Mouse (Mus musculus) myocyte (in vitro differentiated cells): ENCODE data around the gene Perm1.

Experiments used
- E2F4 ChIP-seq: IDR thresholded peaks from one replicate; pipeline ENCODE4 v1.6.1; 2011; ENCODE audit warnings: mild to moderate bottlenecking, control low read depth, moderate library complexity; ENCODE audit not compliant: insufficient read depth
- MAX ChIP-seq: IDR thresholded peaks from one replicate; pipeline ENCODE4 v1.6.1; 2011; ENCODE audit warnings: low read depth, mild to moderate bottlenecking, control low read depth
- MYOD1 ChIP-seq, 3 experiments: IDR thresholded peaks; one replicate each; pipeline ENCODE4 v1.6.1; 2011; ENCODE audit warnings: control low read depth in 2 of 3, low read depth in 2 of 3, mild to moderate bottlenecking in 2 of 3, moderate library complexity in 1 of 3; ENCODE audit not compliant: insufficient read length in 2 of 3, control insufficient read depth in 1 of 3
- MYOG ChIP-seq, 3 experiments: IDR thresholded peaks; one replicate each; pipeline ENCODE4 v1.6.1; 2011; ENCODE audit warnings: control low read depth in 2 of 3, low read depth in 2 of 3, mild to moderate bottlenecking in 2 of 3; ENCODE audit not compliant: insufficient read length in 2 of 3, control insufficient read depth in 1 of 3, insufficient read depth in 1 of 3
- POLR2A ChIP-seq: IDR thresholded peaks from one replicate; pipeline ENCODE4 v1.6.1; 2011; ENCODE audit warnings: low read depth, mild to moderate bottlenecking, control low read depth, moderate library complexity; ENCODE audit not compliant: insufficient read length
- TCF12 ChIP-seq: IDR thresholded peaks from one replicate; pipeline ENCODE4 v1.6.1; 2011; ENCODE audit warnings: mild to moderate bottlenecking, control low read depth; ENCODE audit not compliant: poor library complexity, insufficient read depth, severe bottlenecking
- TCF3 ChIP-seq: IDR thresholded peaks from one replicate; pipeline ENCODE4 v1.6.1; 2011; ENCODE audit warnings: low read depth, control low read depth; ENCODE audit not compliant: insufficient read length
- USF1 ChIP-seq: IDR thresholded peaks from one replicate; pipeline ENCODE4 v1.6.1; 2011; ENCODE audit warnings: low read depth, mild to moderate bottlenecking, control low read depth, moderate library complexity

DNA sequence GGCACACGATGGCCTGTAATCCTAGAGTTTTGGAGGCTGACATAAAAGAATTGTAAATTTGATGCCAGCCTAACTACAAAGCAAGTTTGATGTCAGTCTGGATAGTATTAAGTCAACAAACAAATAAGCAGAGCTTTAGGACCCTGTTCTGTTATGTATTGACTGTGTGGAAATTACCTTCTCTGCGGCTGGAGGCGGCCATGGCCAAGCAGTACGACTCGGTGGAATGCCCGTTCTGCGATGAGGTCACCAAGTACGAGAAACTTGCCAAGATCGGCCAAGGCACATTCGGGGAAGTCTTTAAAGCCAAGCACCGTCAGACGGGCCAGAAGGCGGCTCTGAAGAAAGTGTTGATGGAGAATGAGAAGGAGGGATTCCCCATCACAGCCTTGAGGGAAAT lies 2.5 kb upstream of the Perm1 start:
- TF ChIP-seq E2F4 (no peak), USF1 (no peak), MAX (no peak), POLR2A (no peak), TCF12 (no peak), MYOD1 (IDR thresholded peaks at IDR 0.05; ENCODE audit: control insufficient read depth in 1 of 3, insufficient read length in 2 of 3, low read depth in 2 of 3) (no peak), TCF3 (no peak), MYOG (IDR thresholded peaks at IDR 0.05; ENCODE audit: control insufficient read depth in 1 of 3, insufficient read depth in 1 of 3, insufficient read length in 2 of 3, low read depth in 2 of 3) (no peak)
